Mouse (Mus musculus): ENCODE measurements around the gene Akap1.

DNA sequence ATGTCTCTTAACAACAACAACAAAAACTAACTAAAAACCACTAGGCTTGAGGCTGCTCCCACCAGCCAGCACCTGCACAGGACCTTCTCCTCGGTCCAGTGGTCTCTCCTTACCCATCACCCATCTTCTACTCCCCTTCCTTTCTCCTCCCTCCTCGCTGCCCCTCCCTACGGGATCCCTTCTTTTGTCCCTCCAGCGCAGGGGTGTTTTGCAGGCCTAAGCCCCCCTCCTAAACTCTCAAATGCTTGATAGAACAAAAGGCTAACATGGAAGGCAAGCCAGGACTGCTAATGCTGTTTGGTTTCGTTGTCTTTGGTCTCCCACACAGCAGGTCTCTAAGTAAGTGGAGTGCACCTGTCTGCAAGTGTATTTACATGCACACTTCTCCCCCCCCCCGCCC lies 44.1 kb downstream of the Akap1 start:
- TF ChIP-seq CTCF (IDR thresholded peaks at IDR 0.05; ENCODE audit: low read depth) = no peak
- TF ChIP-seq EP300 (IDR thresholded peaks at IDR 0.05; ENCODE audit: low read depth) = no peak

Data from heart, postnatal 0 days (tissue).